Mouse (Mus musculus) spleen, embryonic (tissue): ENCODE results near the gene Rnf157.
"Not testable (repeated sequence)": the region's sequence is repeated elsewhere in the genome, so short reads cannot be mapped to it uniquely, and the experiment has no call there.

Source experiments
- CTCF ChIA-PET: fragments of 350-600 bp; sonication (Branson Sonifier 250); formaldehyde crosslinking; loops from one replicate; lab custom pipeline; 2022; lab: Charles Lee

The Rnf157 gene

GRCm38 (mm10) chr11:116421102-116421501 is 8.3 kb upstream of the Rnf157 start:
- CTCF ChIA-PET: no interaction called here

- CTCF ChIA-PET: interaction anchor here (0.6 kb wide), 1 partner anchor 1215 kb away, joined by 3 read pairs; no protein-coding TSS in a partner anchor
These were observed 6.1 kb upstream of the Rnf157 start for GRCm38 (mm10) chr11:116418841-116419462.

GRCm38 (mm10) chr11:116418194-116418840 is 5.5 kb upstream of the Rnf157 start:
- CTCF ChIA-PET: no interaction called here

GRCm38 (mm10) chr11:116417054-116417453 is 4.2 kb upstream of the Rnf157 start:
- CTCF ChIA-PET: no interaction called here

- CTCF ChIA-PET: interaction anchor here (1.0 kb wide), 2 partner anchors 14 to 21 kb away, joined by 3 read pairs; no protein-coding TSS in a partner anchor
These were observed 3.5 kb upstream of the Rnf157 start for GRCm38 (mm10) chr11:116416196-116416943.

- CTCF ChIA-PET: no interaction called here
These were observed 795 bp upstream of the Rnf157 start for GRCm38 (mm10) chr11:116413631-116414022.

GRCm38 (mm10) chr11:116412028-116412827 is 604 bp downstream of the Rnf157 start:
- CTCF ChIA-PET: interaction anchor here (0.7 to 1.0 kb wide), 2 partner anchors 25 to 32 kb away, joined by 3 to 4 read pairs; no protein-coding TSS in a partner anchor

GRCm38 (mm10) chr11:116411582-116411981 is 1.2 kb downstream of the Rnf157 start:
- CTCF ChIA-PET: interaction anchor here (0.7 to 1.0 kb wide), 2 partner anchors 26 to 31 kb away, joined by 3 to 4 read pairs; no protein-coding TSS in a partner anchor

GRCm38 (mm10) chr11:116410415-116410814 is 2.4 kb downstream of the Rnf157 start:
- CTCF ChIA-PET: not testable (repeated sequence)

GRCm38 (mm10) chr11:116409008-116409407 is 3.8 kb downstream of the Rnf157 start:
- CTCF ChIA-PET: interaction anchor here (0.7 to 0.9 kb wide), 2 partner anchors 197 to 388 kb away, joined by 6 to 8 read pairs; no protein-coding TSS in a partner anchor

GRCm38 (mm10) chr11:116406231-116406728 is 6.6 kb downstream of the Rnf157 start:
- CTCF ChIA-PET: interaction anchor here (0.8 kb wide), 1 partner anchor 16 kb away, joined by 3 read pairs; no protein-coding TSS in a partner anchor

GRCm38 (mm10) chr11:116405601-116406000 is 7.2 kb downstream of the Rnf157 start:
- CTCF ChIA-PET: interaction anchor here (0.5 to 0.7 kb wide), 2 partner anchors 41 to 215 kb away, joined by 4 to 7 read pairs; no protein-coding TSS in a partner anchor

- CTCF ChIA-PET: no interaction called here
These were observed 12.3 kb downstream of the Rnf157 start for GRCm38 (mm10) chr11:116400560-116400959.

- CTCF ChIA-PET: no interaction called here
These were observed 14.5 kb downstream of the Rnf157 start for GRCm38 (mm10) chr11:116398348-116398677.

GRCm38 (mm10) chr11:116397517-116398347 is 15.1 kb downstream of the Rnf157 start:
- CTCF ChIA-PET: no interaction called here

- CTCF ChIA-PET: interaction anchor here (0.6 kb wide), 1 partner anchor 39 kb away, joined by 3 read pairs; no protein-coding TSS in a partner anchor
These were observed 15.9 kb downstream of the Rnf157 start for GRCm38 (mm10) chr11:116396934-116397330.

GRCm38 (mm10) chr11:116396276-116396933 is 16.4 kb downstream of the Rnf157 start:
- CTCF ChIA-PET: interaction anchor here (0.6 kb wide), 1 partner anchor 39 kb away, joined by 3 read pairs; no protein-coding TSS in a partner anchor

GRCm38 (mm10) chr11:116394769-116395168 is 18.1 kb downstream of the Rnf157 start:
- CTCF ChIA-PET: interaction anchor here (1.0 to 1.4 kb wide), 2 partner anchors 51 to 69 kb away, joined by 3 to 4 read pairs; no protein-coding TSS in a partner anchor

- CTCF ChIA-PET: no interaction called here
These were observed 23.9 kb downstream of the Rnf157 start for GRCm38 (mm10) chr11:116388841-116389480.
